Mouse (Mus musculus) ES-Bruce4 (cell line): ENCODE measurements at regions not wholly inside any gene's neighbourhood (a gene's known extent, or its start where the extent isn't known, plus 50 kb on each side); places are given as distances from the start of the nearest gene placed in this dataset.

Source experiments
- H3K27ac ChIP-seq: 2 replicates; pipeline ENCODE4 v1.5.1; 2012; ENCODE audit warnings: low read length, inconsistent platforms; ENCODE audit not compliant: insufficient read depth
- H3K27me3 ChIP-seq: 2 replicates; pipeline ENCODE4 v1.6.1; 2012; ENCODE audit warnings: mild to moderate bottlenecking, low read length, inconsistent platforms; ENCODE audit not compliant: control insufficient read depth, poor library complexity, insufficient read depth, severe bottlenecking
- H3K36me3 ChIP-seq: 2 replicates; pipeline ENCODE4 v1.6.1; 2012; ENCODE audit warnings: inconsistent platforms, mild to moderate bottlenecking, low read length, moderate library complexity; ENCODE audit not compliant: control insufficient read depth, poor library complexity, insufficient read depth, severe bottlenecking
- H3K4me1 ChIP-seq: one replicate; pipeline ENCODE4 v1.8.1; 2011; ENCODE audit warnings: low read length; ENCODE audit not compliant: control insufficient read depth, insufficient read depth
- H3K4me3 ChIP-seq: 2 replicates; pipeline ENCODE4 v1.5.1; 2011; ENCODE audit warnings: low read depth, mild to moderate bottlenecking, low read length
- H3K9ac ChIP-seq: 2 replicates; pipeline ENCODE4 v1.6.1; 2012; ENCODE audit warnings: low read depth, mild to moderate bottlenecking, inconsistent platforms; ENCODE audit not compliant: poor library complexity, severe bottlenecking
- H3K9me3 ChIP-seq: replicated peaks from 2 replicates; pipeline ENCODE4 v1.6.1; 2012; ENCODE audit warnings: mild to moderate bottlenecking, low read length, inconsistent platforms; ENCODE audit not compliant: control insufficient read depth, poor library complexity, insufficient read depth, severe bottlenecking
- CTCF ChIP-seq: IDR thresholded peaks from one replicate; pipeline ENCODE4 v1.8.1; 2011; ENCODE audit warnings: low read depth, low read length
- EP300 ChIP-seq: IDR thresholded peaks from 2 replicates; pipeline ENCODE4 v1.6.1; 2011; ENCODE audit warnings: low read depth, low read length; ENCODE audit not compliant: insufficient read depth
- POLR2A ChIP-seq: IDR thresholded peaks from one replicate; pipeline ENCODE4 v1.8.1; 2011; ENCODE audit warnings: low read length; ENCODE audit not compliant: insufficient read depth

- Histone ChIP-seq H3K9ac (peak overlapping the region; percentile 14; the same call in 1 of the 2 replicates), H3K4me1 (no peaks in the 10 kb centered on the region), H3K27me3 (no peaks in the 10 kb centered on the region), H3K36me3 (no peaks in the 10 kb centered on the region), H3K9me3 (no peaks in the 10 kb centered on the region), H3K27ac (peak overlapping the region; percentile 91), H3K4me3 (no peak overlapping the region)
- TF ChIP-seq POLR2A, result no peak
- TF ChIP-seq CTCF, result no peak
- no peak for TF ChIP-seq EP300
Observed at GRCm38 (mm10) chr6:66464540-66464939, 70.7 kb upstream of the Mad2l1 start.

DNA sequence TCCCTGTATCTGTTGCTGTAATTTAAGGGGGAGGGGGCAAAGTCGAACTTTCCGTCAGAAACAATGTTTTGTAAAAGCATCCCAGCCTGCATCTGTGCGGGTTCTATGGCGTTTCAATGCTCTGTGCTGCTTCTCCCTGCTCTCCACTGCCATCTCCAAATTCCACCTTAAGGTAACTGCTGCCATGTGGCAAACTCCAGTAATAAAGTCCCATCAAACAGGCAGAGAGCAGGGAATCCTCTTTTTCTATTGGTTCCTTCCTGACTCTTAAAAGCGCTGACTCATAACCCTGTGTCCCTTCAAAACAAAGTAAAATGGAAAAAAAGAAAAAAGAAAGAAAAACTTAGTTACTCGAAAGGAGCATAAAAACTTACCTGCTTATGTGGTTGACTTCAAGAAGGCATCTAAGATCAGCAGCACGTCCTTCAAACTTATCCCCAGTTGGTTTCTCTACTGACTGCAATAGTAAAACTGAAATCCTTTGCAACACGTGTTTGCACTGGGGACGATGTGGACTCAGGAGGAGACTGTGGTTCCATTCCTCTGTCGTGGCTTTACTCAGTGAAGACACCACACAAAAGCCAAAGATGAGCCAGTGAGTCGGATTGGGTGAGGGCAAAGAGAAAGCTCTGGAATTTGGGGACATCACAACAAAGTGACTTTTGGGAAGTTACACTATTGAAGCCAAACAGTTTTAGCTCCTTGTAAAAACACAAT lies 69.9 kb upstream of the Mad2l1 start:
- Histone ChIP-seq H3K4me1 (no peaks in the 10 kb centered on the region), H3K4me3 (no peak overlapping the region), H3K9me3 (no peaks in the 10 kb centered on the region), H3K36me3 (no peaks in the 10 kb centered on the region), H3K27me3 (no peaks in the 10 kb centered on the region), H3K9ac (peak overlapping the region; percentile 14; the same call in 1 of the 2 replicates), H3K27ac (no peak overlapping the region)
- TF ChIP-seq CTCF (no peak), EP300 (no peak), POLR2A (no peak)

GRCm38 (mm10) chr6:66466757-66467156 lies 68.4 kb upstream of the Mad2l1 start:
- H3K4me1 ChIP-seq, result no peaks in the 10 kb centered on the region
- H3K27me3 ChIP-seq, result no peaks in the 10 kb centered on the region
- H3K4me3 ChIP-seq, result no peak overlapping the region
- TF ChIP-seq CTCF (no peak), POLR2A (no peak), EP300 (no peak)
- no peaks in the 10 kb centered on the region for H3K9me3 ChIP-seq
- no peak overlapping the region for H3K9ac ChIP-seq
- H3K36me3 ChIP-seq, result no peaks in the 10 kb centered on the region
- no peak overlapping the region for H3K27ac ChIP-seq

- Histone ChIP-seq H3K4me1 (no peaks in the 10 kb centered on the region), H3K27ac (no peak overlapping the region), H3K27me3 (no peaks in the 10 kb centered on the region), H3K9me3 (no peaks in the 10 kb centered on the region), H3K36me3 (no peaks in the 10 kb centered on the region), H3K4me3 (no peak overlapping the region), H3K9ac (no peak overlapping the region)
- TF ChIP-seq POLR2A (no peak), CTCF (no peak), EP300 (no peak)
Observed at GRCm38 (mm10) chr6:66470627-66471249, 64.5 kb upstream of the Mad2l1 start.

- Histone ChIP-seq H3K36me3 (no peaks in the 10 kb centered on the region), H3K27ac (no peak overlapping the region), H3K4me3 (no peak overlapping the region), H3K4me1 (no peaks in the 10 kb centered on the region), H3K9ac (no peak overlapping the region), H3K27me3 (no peaks in the 10 kb centered on the region), H3K9me3 (no peaks in the 10 kb centered on the region)
- TF ChIP-seq CTCF (no peak), EP300 (no peak), POLR2A (no peak)
Observed at GRCm38 (mm10) chr6:66471786-66472185, 63.4 kb upstream of the Mad2l1 start.

GRCm38 (mm10) chr6:66472697-66473096 lies 62.5 kb upstream of the Mad2l1 start:
- H3K4me1 ChIP-seq, result no peaks in the 10 kb centered on the region
- H3K9me3 ChIP-seq, result no peaks in the 10 kb centered on the region
- no peak overlapping the region for H3K9ac ChIP-seq
- no peaks in the 10 kb centered on the region for H3K27me3 ChIP-seq
- no peaks in the 10 kb centered on the region for H3K36me3 ChIP-seq
- no peak overlapping the region for H3K4me3 ChIP-seq
- no peak for TF ChIP-seq CTCF
- no peak for TF ChIP-seq POLR2A
- TF ChIP-seq EP300, result no peak
- no peak overlapping the region for H3K27ac ChIP-seq
